Mouse (Mus musculus) spleen, adult 2 months (tissue): ENCODE measurements around the gene AI481877. TPM values are rescaled to one million over a fixed set of nuclear protein-coding genes. Genes with fewer than 3 reads are reported as not detected.
A peak's percentile ranks its signal among the peaks of the same experiment; 100 is the strongest.

Source experiments
- DNase-seq, 2 experiments: peaks; one replicate each; pipeline versions ENCODE4 v3.0.0 to v3.0.0-alpha.2; 2012 to 2021; ENCODE audit warnings: low spot score in 2 of 2, low read depth in 1 of 2
- H3K27ac ChIP-seq: fragments of 200-500 bp; 2 replicates; pipeline ENCODE4 v1.5.1; 2012; ENCODE audit warnings: low read length, inconsistent platforms; ENCODE audit not compliant: insufficient read depth
- H3K27me3 ChIP-seq: fragments of 200-500 bp; 2 replicates; pipeline ENCODE4 v1.6.1; 2012; ENCODE audit warnings: mild to moderate bottlenecking, moderate library complexity, low read length, inconsistent platforms; ENCODE audit not compliant: control insufficient read depth, insufficient read depth
- H3K36me3 ChIP-seq: fragments of 200-500 bp; 2 replicates; pipeline ENCODE4 v1.6.1; 2012; ENCODE audit warnings: mild to moderate bottlenecking, low read length, inconsistent platforms; ENCODE audit not compliant: control insufficient read depth, insufficient read depth
- H3K4me1 ChIP-seq: fragments of 200-500 bp; 2 replicates; pipeline ENCODE4 v1.6.1; 2011; ENCODE audit warnings: inconsistent platforms; ENCODE audit not compliant: control insufficient read depth, insufficient read depth, insufficient read length
- H3K4me3 ChIP-seq: fragments of 200-500 bp; 2 replicates; pipeline ENCODE4 v1.5.1; 2011; ENCODE audit warnings: mild to moderate bottlenecking, inconsistent platforms; ENCODE audit not compliant: insufficient read depth, insufficient read length; ENCODE audit errors: extremely low read depth
- CTCF ChIP-seq: fragments of 200-500 bp; IDR thresholded peaks from 2 replicates; pipeline ENCODE4 v1.5.1; 2011; ENCODE audit warnings: mild to moderate bottlenecking, inconsistent platforms; ENCODE audit not compliant: insufficient read depth, insufficient read length, insufficient replicate concordance; ENCODE audit errors: extremely low read depth
- POLR2A ChIP-seq: fragments of 200-500 bp; IDR thresholded peaks from 2 replicates; pipeline ENCODE4 v1.6.1; 2011; ENCODE audit warnings: low read depth, low read length, inconsistent platforms
- WGBS: fragments of 180-500 bp; shearing (Covaris S2); methylation state at CpG from one replicate; pipeline ENCODE4 v1.1.7; 2018; 5-methylcytosine and 5-hydroxymethylcytosine counted together
- polyA plus RNA-seq: library from polyadenylated mRNA; depleted of rRNA; stranded (reverse); fragments of >200 nt; gene quantifications from 2 replicates; pipeline ENCODE4 v1.2.3, GENCODE M21; 2012

AI481877 gene
- polyA plus RNA-seq, 1 experiment = not detected

GRCm38 (mm10) chr4:59009186-59009585 is 129.6 kb downstream of the AI481877 start:
- DNase-seq = peak; percentile 26 to 33
- no peaks in the 10 kb centered on the region for H3K27me3 ChIP-seq
- H3K4me1 ChIP-seq = peaks cover 13% of the 10 kb centered on the region; the same call in 1 of the 2 replicates
- H3K36me3 ChIP-seq = no peaks in the 10 kb centered on the region
- TF ChIP-seq POLR2A (no peak), CTCF (no peak)
- H3K4me3 ChIP-seq = peak overlapping the region; percentile 32; the same call in 1 of the 2 replicates
- 19% methylated on average over 7 of the region's 7 CpGs for WGBS
- H3K27ac ChIP-seq = peak overlapping the region; percentile 49

GRCm38 (mm10) chr4:59007974-59008373 is 130.8 kb downstream of the AI481877 start:
- Histone ChIP-seq H3K27ac (no peak overlapping the region), H3K36me3 (no peaks in the 10 kb centered on the region), H3K4me1 (peaks cover 13% of the 10 kb centered on the region; the same call in 1 of the 2 replicates), H3K27me3 (no peaks in the 10 kb centered on the region), H3K4me3 (no peak overlapping the region)
- 91% methylated on average over 5 of the region's 5 CpGs for WGBS
- TF ChIP-seq POLR2A (no peak), CTCF (no peak)
- DNase-seq = no peak

GRCm38 (mm10) chr4:59007016-59007415 is 131.8 kb downstream of the AI481877 start:
- no peak overlapping the region for H3K4me3 ChIP-seq
- no peaks in the 10 kb centered on the region for H3K36me3 ChIP-seq
- TF ChIP-seq CTCF (no peak), POLR2A (no peak)
- WGBS = 75% methylated on average over 6 of the region's 6 CpGs
- H3K4me1 ChIP-seq = peaks cover 15% of the 10 kb centered on the region; the same call in 1 of the 2 replicates
- H3K27me3 ChIP-seq = no peaks in the 10 kb centered on the region
- no peak overlapping the region for H3K27ac ChIP-seq
- DNase-seq = no peak

GRCm38 (mm10) chr4:59006211-59006610 is 132.6 kb downstream of the AI481877 start:
- Histone ChIP-seq H3K27ac (no peak overlapping the region), H3K4me3 (no peak overlapping the region), H3K4me1 (peaks cover 15% of the 10 kb centered on the region; the same call in 1 of the 2 replicates), H3K36me3 (no peaks in the 10 kb centered on the region), H3K27me3 (no peaks in the 10 kb centered on the region)
- 71% methylated on average over 8 of the region's 8 CpGs for WGBS
- no peak for TF ChIP-seq CTCF
- DNase-seq = no peak

- no peaks in the 10 kb centered on the region for H3K36me3 ChIP-seq
- TF ChIP-seq POLR2A (no peak), CTCF (no peak)
- no peaks in the 10 kb centered on the region for H3K27me3 ChIP-seq
- peak overlapping the region; percentile 87 for H3K4me3 ChIP-seq
- DNase-seq = no peak
- WGBS = 52% methylated on average over 7 of the region's 7 CpGs
- H3K4me1 ChIP-seq = peaks cover 8% of the 10 kb centered on the region; the same call in 1 of the 2 replicates
- H3K27ac ChIP-seq = 0 out of 2 replicates have a peak overlapping the region, but pooled peaks have one; percentile 68
These were observed 135.0 kb downstream of the AI481877 start for GRCm38 (mm10) chr4:59003806-59004200.

- WGBS = under 1% methylated on average over 88 of the region's 89 CpGs
- no peaks in the 10 kb centered on the region for H3K36me3 ChIP-seq
- peak; percentile 74 to 91 for DNase-seq
- H3K4me3 ChIP-seq = peak within 1 kb of the TSS; percentile 87
- H3K27ac ChIP-seq = peak within 1 kb of the TSS; percentile 68
- H3K4me1 ChIP-seq = peaks cover 6% of the 10 kb centered on the region; the same call in 1 of the 2 replicates
- no peak for TF ChIP-seq CTCF
- TF ChIP-seq POLR2A = peak; percentile 67
- no peaks in the 10 kb centered on the region for H3K27me3 ChIP-seq
These were observed 135.6 kb downstream of the AI481877 start, which contains the start of gene Gm20503 for GRCm38 (mm10) chr4:59002948-59003805. TSS of gene Gm20503 (plus strand) at chr4:59003210.
